Mouse (Mus musculus) lung, embryonic 15.5 days (tissue): ENCODE measurements around the gene Ndufa11. TPM values are rescaled to one million over a fixed set of nuclear protein-coding genes. Genes with fewer than 3 reads are reported as not detected.

Experiments used
- ATAC-seq: fragments of 200-750 bp; cut with Nextera tagmentation; 2 replicates; pipeline ENCODE4 v1.8.0; 2017; ENCODE audit warnings: moderate number of reproducible peaks, borderline replicate concordance; ENCODE audit not compliant: low FRiP score, low TSS enrichment; ENCODE audit errors: extremely low read depth
- H3K27ac ChIP-seq: fragments of 300-500 bp; sonication (generic); 2 replicates; pipeline ENCODE4 v1.5.1; 2015; ENCODE audit warnings: moderate library complexity, mild to moderate bottlenecking, inconsistent platforms
- H3K27me3 ChIP-seq: fragments of 300-500 bp; sonication (generic); 2 replicates; pipeline ENCODE4 v1.6.1; 2015; ENCODE audit warnings: inconsistent platforms
- H3K36me3 ChIP-seq: fragments of 300-500 bp; sonication (generic); 2 replicates; pipeline ENCODE4 v1.6.1; 2015; ENCODE audit warnings: inconsistent platforms
- H3K4me1 ChIP-seq: fragments of 300-500 bp; sonication (generic); 2 replicates; pipeline ENCODE4 v1.6.1; 2015; ENCODE audit warnings: inconsistent platforms
- H3K4me2 ChIP-seq: fragments of 300-500 bp; sonication (generic); 2 replicates; pipeline ENCODE4 v1.6.1; 2015; ENCODE audit warnings: inconsistent platforms, mild to moderate bottlenecking, moderate library complexity
- H3K4me3 ChIP-seq: fragments of 300-500 bp; sonication (generic); 2 replicates; pipeline ENCODE4 v1.5.1; 2015; ENCODE audit warnings: mild to moderate bottlenecking, inconsistent platforms
- H3K9ac ChIP-seq: fragments of 300-500 bp; sonication (generic); 2 replicates; pipeline ENCODE4 v1.6.1; 2015; ENCODE audit warnings: inconsistent platforms
- H3K9me3 ChIP-seq: fragments of 300-500 bp; sonication (generic); 2 replicates; pipeline ENCODE4 v1.6.1; 2016; ENCODE audit warnings: inconsistent platforms
- WGBS: fragments of 180-500 bp; shearing (Covaris S2); methylation state at CpG from one replicate; pipeline ENCODE4 v1.1.7; 2015; 5-methylcytosine and 5-hydroxymethylcytosine counted together
- polyA plus RNA-seq: library from polyadenylated mRNA; unstranded; fragments of >200 nt; fragmentation: Nextera tagmentation; extraction: Ambion mirVana; gene quantifications from 2 replicates; pipeline ENCODE4 v1.2.1, GENCODE M21; 2015

The Ndufa11 gene
- polyA plus RNA-seq, 1 experiment from 2014 or later, result 465 TPM

GRCm38 (mm10) chr17:56688689-56689088, 28.9 kb upstream of the Ndufa11 start:
- 83% methylated on average over 2 of the region's 2 CpGs for WGBS
- ATAC-seq, result no peak
- peaks cover 73% of the 10 kb centered on the region for H3K36me3 ChIP-seq

DNA sequence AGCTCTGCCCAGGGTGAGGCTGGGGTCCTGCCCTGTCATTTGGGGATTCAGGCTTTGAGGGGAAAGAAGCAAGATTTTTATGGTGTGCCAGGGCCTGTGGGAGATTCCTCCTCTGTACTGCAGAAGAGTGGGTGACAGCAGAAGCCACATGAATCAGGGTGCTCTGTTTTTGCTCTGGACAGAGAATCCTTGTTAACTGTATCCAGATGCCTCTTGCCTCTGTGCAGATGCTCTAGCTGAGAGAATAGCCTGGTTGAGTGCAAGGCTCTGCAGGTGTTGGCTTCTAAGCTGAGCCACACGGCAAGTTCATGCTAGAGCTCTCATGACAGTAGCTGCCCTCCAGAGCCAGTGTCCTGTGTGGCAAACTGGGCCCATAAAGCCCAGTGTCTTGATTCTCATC, 24.2 kb upstream of the Ndufa11 start:
- H3K27ac ChIP-seq, result peak overlapping the region; percentile 24; the same call in 1 of the 2 replicates
- H3K27me3 ChIP-seq, result no peaks in the 10 kb centered on the region
- ATAC-seq, result no peak
- 57% methylated on average over 1 of the region's 1 CpGs for WGBS
- no peaks in the 10 kb centered on the region for H3K9me3 ChIP-seq
- H3K4me3 ChIP-seq, result no peak overlapping the region
- H3K4me2 ChIP-seq, result no peak overlapping the region
- no peak overlapping the region for H3K9ac ChIP-seq
- peaks cover 5% of the 10 kb centered on the region for H3K4me1 ChIP-seq
- H3K36me3 ChIP-seq, result peaks cover 72% of the 10 kb centered on the region

More at GRCm38 (mm10) chr17:56688689-56689088, 28.9 kb upstream of the Ndufa11 start:
- Histone ChIP-seq H3K4me2 (no peak overlapping the region), H3K4me1 (peaks cover 3% of the 10 kb centered on the region), H3K9ac (no peak overlapping the region), H3K9me3 (no peaks in the 10 kb centered on the region), H3K4me3 (no peak overlapping the region), H3K27ac (no peak overlapping the region), H3K27me3 (no peaks in the 10 kb centered on the region)

- Histone ChIP-seq H3K9ac (no peak overlapping the region), H3K27ac (peak overlapping the region; percentile 24; the same call in 1 of the 2 replicates), H3K4me1 (peaks cover 5% of the 10 kb centered on the region), H3K9me3 (no peaks in the 10 kb centered on the region), H3K36me3 (peaks cover 73% of the 10 kb centered on the region), H3K4me3 (no peak overlapping the region), H3K27me3 (no peaks in the 10 kb centered on the region), H3K4me2 (no peak overlapping the region)
- 43% methylated on average over 6 of the region's 6 CpGs for WGBS
- ATAC-seq, result 0 out of 2 replicates have a peak, but pooled peaks have one; percentile 48
Measured at GRCm38 (mm10) chr17:56693851-56694310, 23.7 kb upstream of the Ndufa11 start.

DNA sequence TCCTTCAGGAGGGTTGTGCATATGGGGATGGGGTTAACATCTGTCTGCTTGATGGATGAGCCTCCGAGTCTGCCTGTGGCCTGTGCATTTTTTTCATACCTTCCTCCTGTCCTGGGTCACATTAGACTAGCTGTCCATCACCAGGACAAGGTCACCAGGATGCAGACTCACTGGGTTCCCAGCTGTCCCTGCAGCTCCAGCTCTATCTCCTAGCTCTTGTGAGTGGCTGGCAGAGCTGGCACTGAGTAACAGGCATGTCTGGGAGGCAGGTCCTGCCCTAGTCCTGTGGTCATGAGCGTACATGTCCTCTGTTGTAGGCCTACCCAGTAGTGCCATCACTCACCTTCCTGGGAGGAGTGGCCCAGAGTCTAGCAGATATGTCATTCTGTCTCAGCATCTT, 17.1 kb upstream of the Ndufa11 start:
- WGBS, result 54% methylated on average over 2 of the region's 2 CpGs
- no peak for ATAC-seq

GRCm38 (mm10) chr17:56703038-56703437, 14.5 kb upstream of the Ndufa11 start:
- no peak for ATAC-seq
- Histone ChIP-seq H3K4me3 (no peak overlapping the region), H3K4me1 (no peaks in the 10 kb centered on the region), H3K27me3 (no peaks in the 10 kb centered on the region), H3K36me3 (peaks cover 96% of the 10 kb centered on the region), H3K9ac (no peak overlapping the region), H3K4me2 (no peak overlapping the region), H3K27ac (no peak overlapping the region), H3K9me3 (no peaks in the 10 kb centered on the region)
- 72% methylated on average over 4 of the region's 4 CpGs for WGBS

More for the DNA sequence above, 17.1 kb upstream of the Ndufa11 start:
- H3K27me3 ChIP-seq, result no peaks in the 10 kb centered on the region
- H3K9me3 ChIP-seq, result no peaks in the 10 kb centered on the region
- H3K9ac ChIP-seq, result no peak overlapping the region
- H3K27ac ChIP-seq, result no peak overlapping the region
- no peaks in the 10 kb centered on the region for H3K4me1 ChIP-seq
- no peak overlapping the region for H3K4me3 ChIP-seq
- H3K36me3 ChIP-seq, result peaks cover 87% of the 10 kb centered on the region
- H3K4me2 ChIP-seq, result no peak overlapping the region

DNA sequence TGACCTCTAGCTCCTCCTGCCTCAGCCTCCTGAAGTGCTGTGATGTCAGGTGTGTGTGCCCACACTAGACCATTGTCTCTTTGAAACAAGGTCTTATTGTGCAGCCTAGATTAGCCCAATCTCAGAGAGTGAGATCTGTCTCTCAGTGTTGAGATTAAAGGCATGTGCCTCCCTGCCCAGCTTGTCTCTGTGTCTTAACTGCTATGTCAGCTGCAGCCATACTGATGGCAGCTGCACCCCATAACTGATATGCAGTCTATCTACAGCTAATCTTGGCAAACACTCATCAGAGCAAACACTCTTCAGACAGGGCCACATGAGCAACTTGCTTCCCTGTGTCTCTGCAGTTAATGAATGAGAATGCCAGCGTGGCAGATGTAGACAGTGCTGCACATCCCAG, 11.1 kb upstream of the Ndufa11 start:
- 85% methylated on average over 1 of the region's 1 CpGs for WGBS
- Histone ChIP-seq H3K4me2 (no peak overlapping the region), H3K4me1 (no peaks in the 10 kb centered on the region)

GRCm38 (mm10) chr17:56708692-56709091, 8.9 kb upstream of the Ndufa11 start:
- WGBS, result 74% methylated on average over 4 of the region's 4 CpGs
- no peak overlapping the region for H3K4me3 ChIP-seq
- H3K9ac ChIP-seq, result no peak overlapping the region
- H3K9me3 ChIP-seq, result no peaks in the 10 kb centered on the region
- peaks cover 91% of the 10 kb centered on the region for H3K36me3 ChIP-seq
- H3K27me3 ChIP-seq, result no peaks in the 10 kb centered on the region
- ATAC-seq, result no peak
- H3K4me2 ChIP-seq, result no peak overlapping the region
- H3K27ac ChIP-seq, result no peak overlapping the region
- H3K4me1 ChIP-seq, result no peaks in the 10 kb centered on the region

More for the DNA sequence above, 11.1 kb upstream of the Ndufa11 start:
- Histone ChIP-seq H3K27me3 (no peaks in the 10 kb centered on the region), H3K4me3 (no peak overlapping the region), H3K27ac (no peak overlapping the region), H3K36me3 (peaks cover 96% of the 10 kb centered on the region), H3K9ac (no peak overlapping the region), H3K9me3 (no peaks in the 10 kb centered on the region)
- ATAC-seq, result no peak

DNA sequence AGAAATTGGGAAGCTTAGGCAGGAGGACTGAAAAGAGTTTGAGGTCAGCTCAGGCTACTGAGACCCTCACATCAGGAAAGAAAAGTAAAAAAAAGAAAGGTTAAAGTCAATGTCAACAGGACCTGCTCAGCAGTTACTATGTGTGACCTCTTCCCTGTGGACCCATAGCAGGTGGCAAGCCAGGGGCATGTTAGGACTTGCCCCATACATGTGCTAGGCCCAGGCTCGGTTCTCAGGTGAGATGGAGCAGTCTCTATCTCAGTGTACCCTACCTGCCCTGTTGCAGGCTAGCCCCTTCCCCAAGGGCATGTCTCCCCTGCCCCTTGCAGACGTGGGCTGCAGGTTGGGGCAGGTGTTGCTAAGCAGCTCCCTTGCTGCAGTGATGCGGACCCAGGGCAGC, 7.9 kb upstream of the Ndufa11 start:
- H3K9me3 ChIP-seq, result no peaks in the 10 kb centered on the region
- 82% methylated on average over 3 of the region's 3 CpGs for WGBS

DNA sequence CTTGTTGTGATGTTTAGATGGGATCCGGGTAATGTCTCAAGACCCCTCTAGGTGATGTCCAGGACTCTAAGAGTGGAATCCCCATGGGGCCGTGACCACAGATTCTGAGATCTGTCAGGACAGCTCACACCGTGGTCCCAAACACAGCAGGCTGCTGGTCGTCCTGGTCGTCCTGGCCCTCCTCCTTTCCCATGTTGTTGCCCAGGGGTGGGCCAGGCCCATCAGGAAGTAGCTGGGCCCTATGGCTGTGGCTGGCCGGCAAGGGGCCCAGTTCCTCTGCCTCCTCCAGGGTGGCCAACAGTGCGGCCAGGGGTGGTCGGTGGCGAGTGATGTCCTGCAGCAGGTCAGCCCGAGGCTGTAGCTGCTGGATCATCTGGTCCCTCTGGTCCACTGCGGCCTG, 2.2 kb upstream of the Ndufa11 start:
- peaks cover 27% of the 10 kb centered on the region for H3K4me1 ChIP-seq
- no peaks in the 10 kb centered on the region for H3K9me3 ChIP-seq
- peaks cover 25% of the 10 kb centered on the region for H3K36me3 ChIP-seq
- ATAC-seq, result no peak
- no peak overlapping the region for H3K27ac ChIP-seq
- WGBS, result 52% methylated on average over 11 of the region's 11 CpGs
- peak overlapping the region; percentile 88; the same call in 1 of the 2 replicates for H3K4me2 ChIP-seq
- no peaks in the 10 kb centered on the region for H3K27me3 ChIP-seq
- H3K4me3 ChIP-seq, result no peak overlapping the region
- H3K9ac ChIP-seq, result no peak overlapping the region

More for the DNA sequence above, 7.9 kb upstream of the Ndufa11 start:
- ATAC-seq, result no peak
- Histone ChIP-seq H3K4me1 (no peaks in the 10 kb centered on the region), H3K4me2 (no peak overlapping the region), H3K36me3 (peaks cover 81% of the 10 kb centered on the region), H3K9ac (no peak overlapping the region), H3K27me3 (no peaks in the 10 kb centered on the region), H3K27ac (no peak overlapping the region), H3K4me3 (no peak overlapping the region)

GRCm38 (mm10) chr17:56715914-56716654, 1.5 kb upstream of the Ndufa11 start:
- Histone ChIP-seq H3K4me2 (peak overlapping the region; percentile 88), H3K4me1 (peaks cover 27% of the 10 kb centered on the region), H3K4me3 (peak overlapping the region; percentile 76), H3K36me3 (peaks cover 18% of the 10 kb centered on the region), H3K9ac (peak overlapping the region; percentile 67), H3K9me3 (no peaks in the 10 kb centered on the region), H3K27me3 (no peaks in the 10 kb centered on the region), H3K27ac (peak overlapping the region; percentile 78)
- WGBS, result 22% methylated on average over 22 of the region's 22 CpGs
- no peak for ATAC-seq

DNA sequence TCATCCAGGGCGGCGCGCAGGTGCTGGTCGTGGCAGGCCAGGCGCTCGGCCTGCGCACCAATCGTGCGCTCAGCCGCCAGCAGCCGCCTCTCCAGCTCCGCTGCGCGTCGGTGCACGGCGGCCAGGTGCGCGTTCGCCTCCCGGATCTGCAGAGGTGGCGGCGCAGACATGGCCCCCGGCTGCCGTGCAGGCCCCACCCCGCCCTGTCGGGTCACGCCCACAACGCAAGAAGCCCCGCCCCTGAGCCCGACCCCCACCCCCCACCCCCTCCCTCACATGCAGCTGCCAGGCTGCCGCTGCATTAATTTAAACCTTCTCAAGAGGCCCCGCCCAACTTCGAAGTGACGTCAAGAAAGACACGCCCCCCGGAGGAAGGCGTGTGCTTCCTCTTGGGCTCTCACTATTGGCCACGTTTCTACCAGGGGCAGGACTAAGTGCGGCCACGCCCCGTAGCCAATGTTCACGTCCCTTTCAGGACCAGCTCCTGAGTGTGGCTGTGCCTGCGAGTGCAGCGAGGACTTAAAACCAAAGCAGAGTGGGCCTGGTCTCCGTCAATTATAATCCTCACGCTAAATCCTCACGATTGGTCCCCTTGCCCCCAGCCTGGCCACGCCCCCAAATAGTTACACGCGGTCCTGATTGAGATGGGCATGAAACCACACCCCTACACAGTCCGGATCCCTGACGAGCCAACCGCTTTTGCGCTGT, 758 bp upstream of the Ndufa11 start:
- ATAC-seq, result peak; percentile 94
- H3K4me1 ChIP-seq, result peaks cover 27% of the 10 kb centered on the region
- no peaks in the 10 kb centered on the region for H3K9me3 ChIP-seq
- no peaks in the 10 kb centered on the region for H3K27me3 ChIP-seq
- peak overlapping the region; percentile 84 for H3K9ac ChIP-seq
- peak overlapping the region; percentile 76 for H3K4me3 ChIP-seq
- peaks cover 17% of the 10 kb centered on the region for H3K36me3 ChIP-seq
- peak overlapping the region; percentile 88 for H3K4me2 ChIP-seq
- under 1% methylated on average over 54 of the region's 55 CpGs for WGBS
- peak overlapping the region; percentile 78 for H3K27ac ChIP-seq

DNA sequence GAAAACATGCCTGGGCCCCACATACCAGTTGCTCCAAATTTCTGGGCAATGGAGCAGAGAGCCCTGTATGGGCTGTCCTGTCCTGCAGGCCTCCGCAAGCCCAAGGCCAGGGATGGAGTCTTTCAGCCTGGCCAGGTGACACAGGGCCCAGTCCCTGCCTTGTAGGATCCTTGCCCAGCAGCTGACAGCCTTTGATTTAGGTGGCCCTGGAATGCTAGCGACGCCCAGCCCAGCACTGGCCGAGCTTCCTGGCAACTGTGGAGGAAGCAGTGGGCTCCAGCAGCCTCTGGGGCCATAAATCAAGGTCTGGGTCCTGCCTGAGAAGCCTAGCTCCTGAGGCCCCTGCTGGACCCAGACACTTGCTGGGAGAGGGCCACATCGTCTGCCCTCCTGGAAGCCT, 4.9 kb downstream of the Ndufa11 start:
- H3K4me1 ChIP-seq, result peaks cover 27% of the 10 kb centered on the region
- ATAC-seq, result no peak
- no peaks in the 10 kb centered on the region for H3K27me3 ChIP-seq
- H3K9me3 ChIP-seq, result no peaks in the 10 kb centered on the region
- H3K27ac ChIP-seq, result no peak overlapping the region
- WGBS, result 69% methylated on average over 5 of the region's 5 CpGs
- H3K4me3 ChIP-seq, result no peak overlapping the region
- H3K9ac ChIP-seq, result no peak overlapping the region
- H3K36me3 ChIP-seq, result peaks cover 16% of the 10 kb centered on the region
- no peak overlapping the region for H3K4me2 ChIP-seq
